Mouse (Mus musculus): ENCODE data around the gene Glra1. TPM values are rescaled to one million over a fixed set of nuclear protein-coding genes. Genes with fewer than 3 reads are reported as not detected.

Glra1 gene
- polyA plus RNA-seq (2012; rRNA removed) = 0.53 and 0.57 TPM in 2 replicates

GRCm38 (mm10) chr11:55607808-55608523, at the start of gene Glra1:
TSS of gene Glra1 (minus strand) at chr11:55608198.

DNA sequence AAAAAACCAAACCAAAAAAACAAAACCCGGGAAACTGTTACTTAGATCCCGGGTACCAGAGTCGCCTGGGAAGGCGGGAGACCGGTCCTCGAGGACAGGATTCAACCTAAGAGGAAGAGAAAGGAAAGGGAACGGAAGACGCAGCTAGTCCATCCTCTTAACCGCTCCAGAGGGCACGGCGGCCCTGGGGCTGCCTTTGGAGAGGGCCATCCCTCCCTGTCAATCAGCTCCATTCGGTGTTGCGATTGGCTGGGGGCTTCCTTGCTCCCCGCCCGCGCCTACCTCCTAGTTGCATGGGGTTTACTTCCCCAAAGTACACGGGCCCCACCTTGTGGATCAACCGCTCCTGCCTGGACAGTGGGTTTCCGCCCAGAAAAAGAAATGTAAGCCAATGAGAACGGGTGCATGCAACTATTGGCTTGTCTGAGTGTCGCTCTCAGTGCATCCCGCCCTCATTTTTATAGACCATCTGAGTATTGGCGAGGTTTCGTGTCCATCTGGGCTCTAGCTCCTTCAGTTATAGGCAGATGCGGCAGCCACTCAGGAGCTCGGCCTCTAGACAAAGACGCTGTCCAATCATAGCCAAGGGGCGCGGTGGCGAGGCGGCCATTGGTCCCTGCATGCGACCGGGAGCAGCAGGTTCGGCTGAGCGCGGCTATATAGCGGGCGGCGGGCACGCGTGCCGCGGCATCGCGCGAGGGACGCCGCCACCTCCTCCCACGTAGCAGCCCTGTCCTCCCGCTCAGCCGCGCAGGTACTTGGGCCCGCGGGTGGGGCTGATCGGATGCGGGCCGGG, 138.8 kb downstream of the Glra1 start, which contains the start of gene G3bp1:
Gene G3bp1, plus strand, starts transcription at position 638 of the 796 bp plus-strand sequence.

Other genes starting within 250 kb of the Glra1 start
- gene Sparc, start 185.0 kb downstream of the Glra1 start, polyA plus RNA-seq (2012; rRNA removed) = 380 and 534 TPM in 2 replicates
- 219 and 222 TPM in 2 replicates for gene Atox1, start 147.0 kb downstream of the Glra1 start, polyA plus RNA-seq (2012; rRNA removed)
- 48.4 and 50.0 TPM in 2 replicates for gene G3bp1, start 138.5 kb downstream of the Glra1 start, polyA plus RNA-seq (2012; rRNA removed)